Mouse (Mus musculus): ENCODE results near the gene Pde4d.
"Not testable (repeated sequence)": the region's sequence is repeated elsewhere in the genome, so short reads cannot be mapped to it uniquely, and the experiment has no call there.

The Pde4d gene

GRCm38 (mm10) chr13:109863826-109864225, 1414.1 kb downstream of the Pde4d start:
- no peak for DNase-seq (ENCODE audit: low read depth, low spot score)

GRCm38 (mm10) chr13:109864311-109864710, 1414.6 kb downstream of the Pde4d start:
- DNase-seq (ENCODE audit: low read depth, low spot score) = no peak

GRCm38 (mm10) chr13:109880392-109880791, 1430.6 kb downstream of the Pde4d start:
- DNase-seq (ENCODE audit: low read depth, low spot score) = no peak

GRCm38 (mm10) chr13:109881161-109881857, 1431.6 kb downstream of the Pde4d start:
- no peak for DNase-seq (ENCODE audit: low read depth, low spot score)

- no peak for DNase-seq (ENCODE audit: low read depth, low spot score)
These were observed 1433.9 kb downstream of the Pde4d start for GRCm38 (mm10) chr13:109883636-109884035.

GRCm38 (mm10) chr13:109884812-109885211, 1435.1 kb downstream of the Pde4d start:
- no peak for DNase-seq (ENCODE audit: low read depth, low spot score)

- no peak for DNase-seq (ENCODE audit: low read depth, low spot score)
These were observed 1438.5 kb downstream of the Pde4d start for GRCm38 (mm10) chr13:109888293-109888692.

GRCm38 (mm10) chr13:109891194-109891909, 1441.6 kb downstream of the Pde4d start:
- no peak for DNase-seq (ENCODE audit: low read depth, low spot score)

- no peak for DNase-seq (ENCODE audit: low read depth, low spot score)
These were observed 1442.1 kb downstream of the Pde4d start for GRCm38 (mm10) chr13:109891910-109892265.

GRCm38 (mm10) chr13:109899442-109900428, 1450.0 kb downstream of the Pde4d start:
- DNase-seq (ENCODE audit: low read depth, low spot score) = no peak

- DNase-seq (ENCODE audit: low read depth, low spot score) = no peak
These were observed 1452.1 kb downstream of the Pde4d start for GRCm38 (mm10) chr13:109901811-109902210.

GRCm38 (mm10) chr13:109902460-109902854, 1452.7 kb downstream of the Pde4d start:
- DNase-seq (ENCODE audit: low read depth, low spot score) = not testable (repeated sequence)

- no peak for DNase-seq (ENCODE audit: low read depth, low spot score)
These were observed 1453.4 kb downstream of the Pde4d start for GRCm38 (mm10) chr13:109902855-109903763.

- DNase-seq (ENCODE audit: low read depth, low spot score) = no peak
These were observed 1454.2 kb downstream of the Pde4d start for GRCm38 (mm10) chr13:109903764-109904510.

GRCm38 (mm10) chr13:109906342-109906888, 1456.7 kb downstream of the Pde4d start:
- DNase-seq (ENCODE audit: low read depth, low spot score) = no peak

- DNase-seq (ENCODE audit: low read depth, low spot score) = peak; percentile 58
These were observed 1457.9 kb downstream of the Pde4d start for GRCm38 (mm10) chr13:109907634-109908033.

GRCm38 (mm10) chr13:109908386-109908785, 1458.6 kb downstream of the Pde4d start:
- DNase-seq (ENCODE audit: low read depth, low spot score) = no peak

- no peak for DNase-seq (ENCODE audit: low read depth, low spot score)
These were observed 1459.4 kb downstream of the Pde4d start for GRCm38 (mm10) chr13:109909111-109909510.

- DNase-seq (ENCODE audit: low read depth, low spot score) = no peak
These were observed 1461.2 kb downstream of the Pde4d start for GRCm38 (mm10) chr13:109910915-109911314.

GRCm38 (mm10) chr13:109912635-109913034, 1462.9 kb downstream of the Pde4d start:
- no peak for DNase-seq (ENCODE audit: low read depth, low spot score)

Data from telencephalon, adult 2 months (tissue).